Mouse (Mus musculus) A20 (cell line): ENCODE measurements at regions not wholly inside any gene's neighbourhood (a gene's known extent, or its start where the extent isn't known, plus 50 kb on each side); places are given as distances from the start of the nearest gene placed in this dataset.

Source experiments
- DNase-seq: peaks from one replicate; pipeline ENCODE4 v3.0.0-alpha.2; 2011; ENCODE audit warnings: low read depth, low spot score

GRCm38 (mm10) chr12:51024057-51024743 is 323.7 kb upstream of the G2e3 start:
- DNase-seq = no peak

DNA sequence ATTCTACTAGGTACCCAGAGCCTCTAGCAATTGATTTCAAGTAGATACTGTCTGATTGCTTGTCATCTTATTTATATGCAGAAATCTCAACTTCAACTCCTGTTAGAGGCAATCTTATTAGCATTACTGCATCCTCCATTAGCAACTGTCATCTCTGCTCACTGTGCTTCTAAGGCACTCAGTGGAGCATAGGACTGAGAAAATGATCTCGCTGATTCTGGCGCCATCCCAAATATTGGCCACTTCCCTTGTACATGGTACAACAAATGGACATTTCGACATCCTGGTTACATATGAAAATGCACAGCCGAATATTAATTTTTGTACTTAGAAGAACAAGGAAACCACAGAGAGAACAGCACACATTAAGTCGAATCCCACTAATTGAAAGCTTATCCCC is 329.7 kb upstream of the G2e3 start:
- DNase-seq = no peak

DNA sequence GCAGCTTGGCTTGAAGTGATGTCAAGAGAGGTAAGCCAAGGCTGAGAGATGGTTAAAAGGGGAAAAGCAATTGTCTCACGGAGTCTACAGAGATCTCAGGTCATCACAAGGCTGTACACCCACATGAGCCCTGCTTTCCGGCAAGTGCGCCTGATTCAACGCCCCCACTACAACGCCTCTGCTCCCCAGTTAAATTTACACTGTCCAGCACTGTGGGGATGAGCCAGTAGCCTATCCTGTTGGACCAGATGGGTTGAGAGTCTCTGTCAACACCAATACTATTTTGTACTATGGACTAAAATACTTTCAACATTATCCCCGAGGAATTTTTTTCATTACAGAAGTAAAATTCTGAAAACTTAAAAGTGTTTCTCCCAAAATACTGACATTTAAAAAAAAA is 331.8 kb upstream of the G2e3 start:
- no peak for DNase-seq

GRCm38 (mm10) chr12:51009644-51010043 is 338.2 kb upstream of the G2e3 start:
- no peak for DNase-seq

DNA sequence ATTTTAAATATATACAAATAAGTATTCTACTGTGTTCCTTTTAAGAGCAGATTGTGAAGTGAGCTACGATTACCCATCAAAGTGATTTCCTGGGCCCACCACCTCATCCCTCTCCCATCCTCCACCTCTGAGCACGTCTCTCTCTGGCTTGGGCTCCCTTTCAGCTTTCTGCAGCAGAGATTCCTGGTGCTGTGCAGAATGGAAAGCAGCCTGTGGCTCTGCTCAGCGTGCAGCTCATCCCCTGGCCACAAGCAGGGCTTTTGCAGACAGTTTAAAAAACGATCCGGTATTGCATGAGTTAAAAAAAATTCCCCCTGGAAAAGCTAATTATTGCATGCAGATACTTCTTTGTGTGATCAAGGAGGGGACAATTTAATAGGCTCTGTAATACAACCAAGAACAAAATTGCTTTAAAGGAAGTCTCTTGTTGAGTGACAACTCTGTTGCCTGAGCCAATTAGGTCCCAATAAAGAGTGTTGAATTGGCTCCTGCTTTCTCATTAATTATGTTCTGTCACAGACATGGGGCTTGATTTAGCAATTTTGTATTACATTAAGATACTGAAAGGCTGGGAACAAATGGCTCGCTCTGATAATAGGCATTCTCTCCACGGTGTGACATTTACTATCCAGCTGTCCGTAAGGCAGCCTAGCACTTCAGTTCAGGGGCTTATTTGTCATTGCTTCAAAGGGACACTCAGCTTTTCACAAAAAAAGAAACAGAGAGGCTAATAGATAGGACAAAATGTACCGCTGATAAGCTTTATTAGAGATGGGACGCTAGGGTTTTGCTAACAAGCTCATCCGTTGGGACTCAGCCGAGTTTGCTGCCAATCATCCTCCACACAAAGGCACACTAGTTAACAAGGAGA is 345.9 kb upstream of the G2e3 start:
- no peak for DNase-seq

DNA sequence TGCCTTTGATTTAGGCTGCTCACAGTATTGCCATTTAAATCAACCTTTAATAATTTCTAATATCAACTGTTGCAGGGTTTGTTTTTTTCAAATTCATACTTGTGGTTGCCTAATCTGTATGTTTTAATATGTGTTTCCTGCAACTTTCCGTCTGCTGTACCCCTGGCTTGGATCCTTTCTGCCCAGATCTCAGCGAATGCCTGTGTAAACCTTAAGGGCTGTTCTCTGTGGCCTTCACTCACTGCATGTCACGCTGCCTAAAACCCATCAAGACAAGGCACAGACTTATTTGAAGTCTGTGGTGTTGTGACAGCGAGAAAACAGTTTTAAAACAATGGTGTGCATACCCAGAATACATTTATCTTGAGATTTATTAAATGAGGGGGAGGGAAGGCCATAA is 346.8 kb upstream of the G2e3 start:
- DNase-seq = no peak

DNA sequence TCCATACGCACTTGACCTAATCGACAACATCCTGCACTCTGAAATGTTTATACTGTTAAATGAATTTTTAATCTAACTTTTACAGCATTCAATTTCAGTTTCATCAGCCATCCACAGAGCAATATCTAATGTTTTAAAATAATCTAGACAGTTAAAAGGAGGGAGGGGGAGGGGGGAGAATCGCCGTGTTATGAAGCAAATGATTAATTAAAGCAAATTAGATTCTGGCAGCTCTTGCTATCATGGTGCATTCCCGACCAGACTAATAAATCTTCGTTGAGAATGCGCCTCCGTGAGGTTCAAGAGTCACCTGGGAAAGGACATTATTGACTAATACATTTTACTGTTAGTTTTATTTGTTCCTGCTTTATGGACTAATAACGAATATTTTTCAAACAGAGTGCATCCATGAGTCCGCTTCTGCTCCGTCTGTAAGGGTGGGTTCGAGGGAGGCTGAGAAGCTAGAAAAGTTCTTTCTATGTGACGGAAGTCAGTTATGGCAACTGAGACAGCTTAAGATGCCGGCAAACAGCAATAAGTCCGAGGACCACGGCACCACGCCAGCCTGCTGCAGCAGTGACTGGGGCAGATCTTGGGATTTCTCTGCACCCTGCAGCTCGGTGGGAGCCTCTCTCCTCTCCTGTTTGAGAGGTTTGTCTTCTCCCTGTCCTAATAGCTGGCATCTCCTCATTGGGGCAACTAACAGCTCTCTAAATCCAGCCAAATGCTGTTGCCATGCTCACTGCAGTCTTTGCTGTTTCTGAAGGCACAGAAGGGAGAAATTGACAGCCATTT is 347.4 kb upstream of the G2e3 start:
- no peak for DNase-seq

DNA sequence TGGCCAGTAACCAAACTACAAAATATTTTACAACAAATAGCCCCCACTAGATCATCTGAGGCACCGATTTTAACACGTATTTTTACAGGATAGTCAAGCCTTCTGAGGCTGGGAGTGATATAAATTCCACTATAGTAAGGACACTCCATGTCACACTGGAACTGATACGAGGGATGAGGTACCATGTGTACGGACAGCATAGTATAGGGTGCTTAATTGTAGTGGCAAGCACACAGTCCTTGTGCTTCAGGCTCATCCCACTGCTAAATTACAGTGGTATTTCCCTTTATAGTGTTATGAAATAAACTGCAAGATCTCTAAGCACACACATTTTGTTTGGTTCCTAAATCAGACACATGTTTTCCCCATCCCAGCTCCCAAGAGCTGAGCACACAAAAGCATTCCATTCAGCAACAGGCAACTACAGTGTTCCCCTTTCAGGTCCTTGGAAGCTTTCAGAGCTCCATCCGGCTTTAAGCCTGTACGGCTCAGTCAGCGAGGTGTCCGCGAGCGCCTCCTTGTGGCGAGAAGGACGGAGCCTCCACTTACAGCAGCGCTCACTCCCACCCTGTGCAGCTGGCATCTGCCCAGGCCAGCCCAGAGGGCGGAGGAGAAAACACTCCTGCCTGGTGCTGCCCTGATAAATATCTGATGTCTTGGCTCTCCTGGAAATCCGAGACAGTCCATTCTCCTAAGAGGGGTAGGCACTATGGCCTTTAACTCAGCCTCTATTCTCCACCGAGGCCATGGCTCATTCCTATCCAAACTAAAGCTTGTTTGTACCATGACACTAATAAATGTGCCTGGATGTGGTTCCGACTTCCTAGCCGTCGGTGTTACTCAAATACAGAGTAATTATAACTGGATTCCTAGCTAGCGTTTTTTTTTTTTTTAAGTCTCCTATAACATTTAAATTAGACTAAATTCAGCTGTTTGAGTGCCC is 348.3 kb upstream of the G2e3 start:
- DNase-seq = no peak

GRCm38 (mm10) chr12:50995664-50996063 is 346.8 kb upstream of the Prkd1 start:
- DNase-seq = no peak

- DNase-seq = no peak
Measured at GRCm38 (mm10) chr12:50989561-50990325, 340.8 kb upstream of the Prkd1 start.

DNA sequence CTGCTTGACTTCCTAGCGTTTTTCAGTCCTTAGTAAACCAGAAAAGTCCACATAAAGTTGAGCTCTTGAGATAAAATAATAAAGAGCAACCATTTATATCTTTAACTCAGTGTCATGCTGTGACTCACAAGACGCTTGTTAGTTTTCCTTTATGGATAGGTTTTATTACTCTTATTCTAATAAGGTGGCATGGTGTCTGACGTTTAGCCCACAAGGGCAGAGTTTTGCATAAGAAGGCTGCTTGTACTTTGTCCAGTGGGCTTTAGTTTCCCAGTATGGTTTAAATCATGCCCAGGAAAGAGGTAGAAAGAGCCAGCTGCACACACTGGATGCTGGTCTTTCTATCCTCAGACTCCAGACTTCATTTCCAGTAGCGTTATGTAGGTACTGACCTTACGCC is 332.4 kb upstream of the Prkd1 start:
- DNase-seq = no peak

DNA sequence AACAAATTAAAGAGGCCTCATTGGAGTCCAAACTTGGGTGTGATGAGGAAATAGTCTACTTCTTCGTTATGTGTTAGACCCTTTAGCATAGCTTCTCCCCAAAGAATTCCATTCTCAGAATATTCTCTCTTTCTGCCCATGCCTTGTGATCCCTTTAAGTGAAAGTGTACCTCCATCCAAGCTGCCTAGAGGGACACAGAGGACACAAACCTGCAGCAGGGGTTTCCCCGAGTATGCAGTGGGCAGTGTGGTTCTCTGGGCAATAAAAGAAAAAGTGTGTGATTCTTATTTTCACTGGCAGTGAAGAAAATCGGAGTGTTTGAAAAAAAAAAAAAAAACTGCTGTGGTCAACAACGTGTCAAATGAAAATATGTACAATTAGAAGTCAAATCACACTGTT is 331.9 kb upstream of the Prkd1 start:
- no peak for DNase-seq

- DNase-seq = no peak
Measured at GRCm38 (mm10) chr12:50970759-50971122, 321.8 kb upstream of the Prkd1 start.

DNA sequence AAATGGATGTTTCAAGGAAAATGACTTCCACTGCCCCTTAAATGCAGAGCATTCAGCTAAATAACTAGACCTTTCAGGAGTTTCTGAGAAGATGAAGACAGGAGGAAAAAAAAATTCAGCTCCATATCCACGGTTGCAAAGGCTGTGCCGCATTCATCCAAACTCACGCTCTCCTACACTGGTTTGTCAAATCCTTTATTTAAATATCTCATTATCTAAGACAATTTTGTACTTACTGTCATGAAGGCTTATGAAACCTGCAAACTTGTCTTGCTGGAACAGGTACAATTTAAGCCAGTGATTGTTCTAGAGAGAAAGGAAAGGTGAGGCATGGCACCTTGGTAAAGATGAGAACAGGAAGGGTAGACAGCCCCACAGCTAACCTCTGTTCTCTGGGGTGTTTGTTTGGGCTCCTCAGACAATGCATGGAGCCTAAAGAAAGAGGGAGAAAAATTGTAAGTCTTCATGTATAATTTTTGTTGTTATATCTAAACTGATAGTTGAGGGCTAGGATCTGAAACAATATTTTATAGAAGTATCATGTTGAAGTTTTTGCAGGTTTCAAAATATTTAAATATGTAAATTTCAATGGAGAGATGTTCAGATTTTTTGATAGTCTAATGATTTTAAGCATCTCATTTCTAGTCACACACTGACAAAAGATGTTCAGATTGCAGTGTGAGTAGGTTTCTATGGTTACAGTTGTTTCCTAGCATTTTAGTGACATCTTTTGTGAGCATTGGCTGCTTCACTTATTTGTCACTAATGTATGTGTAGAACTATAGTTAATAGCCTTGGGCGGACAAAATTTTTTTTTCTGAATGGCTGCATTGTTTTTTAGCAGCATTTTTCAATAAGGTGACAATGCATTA is 321.2 kb upstream of the Prkd1 start:
- DNase-seq = no peak

DNA sequence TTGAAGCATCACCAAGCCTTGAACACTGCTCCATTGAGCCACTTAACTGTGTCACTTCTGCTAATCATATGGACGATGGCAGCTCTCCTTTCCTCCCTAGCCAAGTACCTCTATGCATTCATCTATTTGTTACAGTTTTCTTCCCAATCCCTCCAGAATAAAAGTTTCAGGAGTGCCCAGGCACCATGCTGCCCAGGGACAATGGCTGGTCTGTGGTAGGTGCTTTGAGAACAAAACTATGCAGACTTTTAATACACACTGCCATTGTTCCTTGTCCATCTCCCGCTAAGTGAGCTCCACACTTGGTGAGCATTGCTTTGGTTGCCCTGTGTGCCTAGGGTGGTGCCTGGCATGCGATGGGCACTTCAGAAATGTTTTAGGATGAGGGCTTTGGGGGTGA is 320.5 kb upstream of the Prkd1 start:
- no peak for DNase-seq

DNA sequence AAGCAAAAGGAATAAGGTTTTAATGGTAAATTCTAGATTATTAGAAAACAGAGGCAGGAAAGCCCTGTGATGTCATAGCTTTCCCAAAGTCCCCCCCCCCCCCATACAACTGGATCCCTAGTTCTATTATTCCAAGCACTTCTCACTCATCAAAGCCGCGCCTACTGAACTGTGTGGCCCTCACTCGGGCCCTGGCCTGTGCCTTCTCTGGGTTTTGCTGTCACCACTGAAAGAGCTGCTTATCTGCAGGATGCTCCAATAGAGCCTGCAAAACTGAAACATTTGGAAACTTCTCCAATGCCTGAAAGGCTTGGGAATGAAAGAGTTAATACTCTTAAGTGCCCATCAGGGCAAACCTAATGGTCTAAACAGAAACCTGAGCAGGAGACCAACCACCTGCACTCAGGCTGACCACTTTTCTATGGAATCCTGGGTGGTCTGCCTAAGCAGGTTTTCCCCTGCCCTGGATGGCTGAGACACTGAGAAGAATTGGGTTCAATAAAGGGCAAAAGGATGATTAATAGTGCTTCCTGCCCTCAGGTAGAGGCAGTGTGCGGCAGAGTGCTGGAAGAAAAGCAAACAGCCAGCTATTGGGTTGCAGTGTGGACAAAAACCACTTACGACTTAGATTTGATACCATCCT is 318.4 kb upstream of the Prkd1 start:
- no peak for DNase-seq

DNA sequence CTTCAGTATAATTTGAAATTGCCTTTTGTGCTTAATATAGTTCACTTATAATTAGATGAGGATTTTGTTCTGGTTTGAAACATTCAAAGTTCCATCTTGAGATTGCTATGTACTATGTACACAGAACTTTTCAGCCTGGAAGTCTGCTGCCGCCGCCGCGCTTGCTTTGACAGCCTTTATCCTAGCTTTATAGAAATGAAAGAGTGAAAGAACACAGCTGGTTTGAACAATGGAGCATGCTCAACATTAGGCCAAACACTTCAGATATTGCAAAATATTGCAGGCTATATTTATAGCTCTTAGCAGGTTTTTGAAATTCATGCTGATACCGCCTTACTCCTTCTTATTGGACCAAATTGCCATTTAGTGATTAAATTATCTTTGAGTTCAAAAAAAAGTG is 305.1 kb upstream of the Prkd1 start:
- DNase-seq = no peak

DNA sequence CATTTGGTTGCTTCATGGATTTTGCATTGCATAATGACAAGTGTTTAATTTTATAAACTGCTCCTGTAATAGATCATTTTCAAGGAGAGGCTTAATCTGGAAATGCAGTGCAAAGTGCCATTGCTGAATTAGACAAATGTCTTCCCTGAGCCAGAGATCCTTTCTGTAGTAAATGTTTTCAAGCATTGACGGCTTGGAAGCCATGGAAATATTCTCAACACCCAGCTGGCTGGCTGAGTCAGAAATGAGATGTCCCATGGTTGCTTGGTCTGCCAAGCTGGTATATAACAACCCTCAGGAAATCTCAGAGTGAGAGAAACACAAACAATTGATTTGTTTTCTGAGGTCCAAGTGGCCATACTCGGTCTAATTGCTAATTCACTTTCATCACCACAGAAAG is 298.1 kb upstream of the Prkd1 start:
- DNase-seq = no peak
